Mouse (Mus musculus) mouse trophoblast stem cell (cell line): ENCODE data around the gene Stbd1.

ENCODE experiments used
- in situ Hi-C, 2 experiments: fragments of 300-500 bp; cut with MseI, MboI; formaldehyde crosslinking; loops; 2 replicates in 1 of 2; 3 replicates in 1 of 2; pipeline ENCODE4 v1.15.1; 2025

Gene Stbd1

GRCm38 (mm10) chr5:92635891-92636290, 33.0 kb downstream of the Stbd1 start:
- in situ Hi-C loops: no loop called here

DNA sequence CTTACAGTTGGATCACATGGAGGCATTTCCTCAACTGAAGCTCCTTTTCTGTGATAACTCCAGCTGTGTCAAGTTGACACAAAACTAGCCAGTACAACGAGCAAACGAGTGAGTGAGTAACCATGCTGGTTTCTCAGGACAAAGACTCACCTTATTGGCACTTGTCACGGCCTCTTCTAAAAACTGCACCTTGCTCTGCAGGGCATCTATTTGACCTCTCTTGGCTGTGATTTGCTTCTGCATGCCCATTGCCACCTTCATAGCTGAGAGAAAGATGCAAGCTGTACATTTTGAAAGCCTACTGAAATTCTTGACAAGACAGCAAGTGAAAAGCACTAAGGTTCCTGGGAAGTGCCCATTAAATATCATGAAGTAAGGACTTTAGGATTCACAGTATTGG, 38.0 kb downstream of the Stbd1 start:
- in situ Hi-C loops: no loop called here
